Mouse (Mus musculus) bone marrow, adult 2 months (tissue): ENCODE measurements around the gene Ammecr1.

ENCODE experiments used
- CTCF ChIP-seq: fragments of 200-500 bp; IDR thresholded peaks from 2 replicates; pipeline ENCODE4 v1.5.1; 2011; ENCODE audit warnings: low read length, control low read depth; ENCODE audit not compliant: control insufficient read depth, insufficient read depth
- POLR2A ChIP-seq: fragments of 200-500 bp; IDR thresholded peaks from 2 replicates; pipeline ENCODE4 v1.6.1; 2011; ENCODE audit warnings: low read depth, mild to moderate bottlenecking, control low read depth, low read length, borderline replicate concordance; ENCODE audit not compliant: control insufficient read depth

DNA sequence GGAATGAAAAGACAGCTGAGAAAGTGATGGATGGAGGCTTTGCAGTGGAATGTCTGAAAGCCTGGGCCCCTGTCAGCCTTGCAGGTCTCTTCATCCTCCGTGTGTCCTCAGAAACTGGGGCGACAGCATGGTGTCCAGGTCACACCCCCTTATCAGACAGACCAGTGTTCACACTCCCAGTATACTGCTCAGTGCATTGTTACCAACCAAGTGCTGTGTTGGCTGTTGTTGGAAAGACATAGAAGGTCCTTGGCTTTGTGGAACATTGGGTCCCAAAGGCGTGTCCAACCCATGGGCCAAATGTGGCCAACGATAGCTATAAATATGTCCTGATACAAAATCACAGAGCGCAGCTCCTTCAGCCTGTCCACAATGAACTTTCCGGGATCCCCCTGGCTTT lies 136.0 kb downstream of the Ammecr1 start:
- TF ChIP-seq POLR2A (no peak), CTCF (no peak)
